Mouse (Mus musculus) layer of hippocampus, adult 2 months (tissue): Measurements from ENCODE around the gene Focad. TPM values are rescaled to one million over a fixed set of nuclear protein-coding genes. Genes with fewer than 3 reads are reported as not detected.
A peak's percentile ranks its signal among the peaks of the same experiment; 100 is the strongest.

Experiments
- DNase-seq, 2 experiments: peaks; one replicate each; pipeline ENCODE4 v3.0.0; 2022; ENCODE audit warnings: low spot score in 2 of 2
- H3K27ac ChIP-seq: fragments of 200-600 bp; 2 replicates; pipeline ENCODE4 v1.8.1; 2022
- H3K4me3 ChIP-seq: fragments of 200-600 bp; 2 replicates; pipeline ENCODE4 v1.8.1; 2022; ENCODE audit warnings: mild to moderate bottlenecking
- CTCF ChIP-seq: fragments of 200-600 bp; conservative IDR thresholded peaks from 2 replicates; pipeline ENCODE4 v1.8.1; 2022; ENCODE audit warnings: antibody characterized with exemption, mild to moderate bottlenecking, moderate library complexity
- total RNA-seq, 2 experiments: library from RNA; stranded (reverse); gene quantifications; 2 replicates each; pipeline ENCODE4 v1.2.3; 2021

Gene Focad
- total RNA-seq, 2 experiments from 2014 or later: 69.4 to 73.0 TPM

DNA sequence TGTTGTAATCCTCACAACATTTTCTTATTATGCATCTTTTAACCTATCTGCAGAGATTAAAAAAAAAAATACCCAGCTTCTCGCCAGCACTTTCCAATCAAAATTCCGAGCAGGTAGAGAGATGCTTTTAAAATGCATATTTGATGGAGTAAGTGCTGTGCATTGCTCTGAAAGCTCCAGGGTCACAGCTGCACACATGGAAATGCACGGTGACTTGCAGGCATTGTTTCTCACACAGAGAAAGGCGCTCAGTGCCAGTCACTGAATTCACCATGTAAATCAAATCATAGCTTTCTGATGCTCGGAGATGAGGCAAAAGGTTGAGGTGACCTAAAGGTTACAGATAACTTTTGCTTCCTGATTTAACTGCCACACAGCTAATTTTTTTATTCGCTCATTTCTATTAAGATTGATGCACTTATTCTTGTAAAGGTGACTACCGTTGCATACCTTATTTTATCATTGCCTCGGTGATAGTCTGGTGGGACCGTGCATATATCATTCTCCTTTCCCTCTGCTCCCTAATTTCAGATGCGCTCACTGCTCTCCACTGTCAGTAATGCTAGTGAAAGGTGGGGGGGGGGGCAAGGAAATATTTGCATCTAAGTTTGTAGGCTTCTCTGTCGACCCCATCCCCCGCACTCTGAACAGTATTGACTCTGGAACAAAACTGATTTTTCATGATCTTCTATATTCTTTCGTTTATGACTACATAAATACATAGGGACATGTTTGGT lies 69.2 kb downstream of the Focad start:
- no peak for DNase-seq
- TF ChIP-seq CTCF: no peak
- H3K4me3 ChIP-seq: no peak overlapping the region

DNA sequence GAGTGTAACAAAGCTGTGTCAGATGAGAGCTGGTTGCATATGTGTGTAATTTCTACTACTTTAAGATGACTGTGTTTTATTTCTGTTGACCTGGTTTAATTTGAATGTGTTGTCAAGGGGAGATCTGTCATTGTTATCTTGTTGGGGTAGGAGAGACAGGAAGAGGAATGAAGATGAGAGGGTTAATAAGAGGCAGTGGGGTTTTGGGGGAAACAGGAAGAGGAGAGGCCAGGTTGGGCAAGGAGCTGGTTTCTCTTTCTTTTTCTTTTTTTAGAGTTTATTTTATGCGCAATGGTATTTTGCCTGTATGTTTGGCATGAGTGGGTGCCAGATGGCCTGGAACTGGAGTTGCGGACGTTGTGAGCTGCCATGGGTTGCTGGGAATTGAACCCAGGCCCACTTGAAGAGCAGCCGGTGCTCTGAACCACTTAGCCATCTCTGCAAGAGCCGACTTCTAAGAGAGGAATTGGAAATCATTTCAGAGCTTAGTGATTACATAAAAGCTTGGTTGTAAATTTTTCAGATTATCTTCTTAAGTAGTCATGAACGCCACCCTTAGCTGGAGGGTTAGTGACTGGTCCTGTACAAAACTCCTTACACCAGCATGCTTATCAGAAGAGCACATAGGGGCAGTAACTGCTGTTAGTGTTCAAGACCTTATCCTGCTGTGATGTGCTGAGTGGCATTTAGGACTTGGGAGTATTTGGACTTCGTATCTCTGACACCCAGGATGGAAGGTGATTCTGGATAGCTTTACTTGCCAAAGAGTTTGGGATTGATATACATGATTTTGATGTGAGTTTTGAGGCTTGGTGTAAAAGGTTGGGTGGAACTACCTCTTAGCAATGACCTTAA lies 72.8 kb downstream of the Focad start:
- no peak for DNase-seq
- no peak for TF ChIP-seq CTCF

More for the DNA sequence above, 69.2 kb downstream of the Focad start:
- no peak overlapping the region for H3K27ac ChIP-seq

DNA sequence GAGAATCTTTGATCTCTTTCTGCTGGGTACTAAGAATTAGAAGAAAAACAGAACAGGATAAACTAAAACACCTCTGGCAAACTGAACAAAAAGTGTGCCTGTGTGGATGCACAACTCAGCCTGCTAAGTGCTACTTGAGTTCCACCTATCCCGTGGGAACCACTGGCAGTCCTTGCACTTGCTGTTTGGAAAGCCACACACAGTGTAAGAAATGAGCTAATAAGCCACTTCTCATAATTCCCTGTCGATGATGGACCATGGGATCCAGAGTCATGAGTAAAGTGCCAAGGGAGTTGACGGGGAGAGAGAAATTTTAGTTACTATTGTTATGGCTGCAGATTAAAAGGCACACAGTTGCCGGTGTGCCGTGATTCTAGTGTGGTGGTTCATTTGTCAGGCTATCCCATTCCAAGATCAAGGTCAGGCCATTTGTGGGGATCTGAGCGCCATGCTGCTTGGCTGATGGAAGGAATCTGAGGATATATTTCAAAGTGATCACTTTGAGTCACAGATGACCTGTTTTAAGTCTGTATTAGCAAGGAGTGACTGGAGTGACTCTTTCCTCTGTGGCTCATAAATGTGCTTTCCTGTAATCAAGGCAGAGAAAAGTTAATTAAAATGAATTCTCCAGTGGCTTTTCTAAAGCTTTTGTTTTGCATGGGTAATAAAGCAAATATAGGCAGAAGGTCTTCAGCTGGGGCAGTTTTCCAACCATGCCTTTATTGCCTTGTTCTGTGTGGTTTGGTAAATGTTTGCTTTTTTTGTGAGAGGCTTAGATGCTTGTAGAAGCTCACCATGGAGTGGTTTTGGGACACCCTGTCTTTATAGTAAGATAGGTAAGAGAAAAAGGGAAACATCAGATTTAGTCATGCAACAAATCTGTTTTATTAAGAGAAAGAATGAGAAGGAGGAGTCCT lies 80.9 kb downstream of the Focad start:
- TF ChIP-seq CTCF: no peak
- DNase-seq: no peak
- no peak overlapping the region for H3K27ac ChIP-seq
- no peak overlapping the region for H3K4me3 ChIP-seq

More for the DNA sequence above, 72.8 kb downstream of the Focad start:
- H3K27ac ChIP-seq: peak overlapping the region; percentile 36; the same call in 1 of the 2 replicates
- H3K4me3 ChIP-seq: no peak overlapping the region

DNA sequence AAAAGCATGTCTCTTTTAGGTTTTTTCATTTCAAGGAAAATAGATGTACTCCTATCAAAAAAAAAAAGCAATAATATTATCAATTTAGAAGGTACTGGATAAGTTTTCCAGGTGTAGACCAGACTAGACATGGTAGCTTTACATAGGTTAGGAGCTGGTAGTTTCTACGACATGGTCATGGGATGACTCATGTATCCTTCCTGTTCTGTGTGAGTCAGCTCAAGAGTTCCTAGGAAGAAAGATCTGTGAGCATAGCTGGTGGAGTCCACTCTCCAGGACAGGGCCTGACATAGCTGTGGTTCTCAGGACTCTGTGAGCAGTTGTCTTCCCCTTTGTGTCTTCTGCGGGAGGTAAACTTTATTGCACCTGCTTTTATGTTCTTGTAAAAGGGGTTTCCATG lies 84.9 kb downstream of the Focad start:
- TF ChIP-seq CTCF: no peak
- Histone ChIP-seq H3K4me3 (no peak overlapping the region), H3K27ac (no peak overlapping the region)
- DNase-seq: no peak

DNA sequence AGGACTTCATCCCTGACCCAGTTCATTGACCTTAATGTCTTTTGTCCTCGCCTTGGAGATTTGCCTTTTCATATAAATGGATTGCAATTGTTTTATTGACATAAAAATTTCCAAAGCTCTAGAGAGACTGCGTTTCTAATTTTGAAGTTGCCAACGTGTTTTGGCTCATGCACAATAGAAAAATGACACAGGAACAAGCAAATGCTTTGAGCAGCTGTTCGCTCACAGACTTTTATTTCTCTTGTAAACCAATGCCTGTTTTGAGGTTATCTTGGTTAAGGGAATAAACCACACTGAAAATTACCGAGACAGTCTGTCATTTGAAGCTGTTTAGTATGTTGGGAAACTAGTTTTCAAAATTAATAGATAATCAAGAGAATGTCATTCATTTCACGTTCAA lies 89.9 kb downstream of the Focad start:
- H3K27ac ChIP-seq: peak overlapping the region; percentile 69
- no peak for TF ChIP-seq CTCF
- peak; percentile 55 to 56 for DNase-seq
- no peak overlapping the region; the same call in 1 of the 2 replicates for H3K4me3 ChIP-seq

DNA sequence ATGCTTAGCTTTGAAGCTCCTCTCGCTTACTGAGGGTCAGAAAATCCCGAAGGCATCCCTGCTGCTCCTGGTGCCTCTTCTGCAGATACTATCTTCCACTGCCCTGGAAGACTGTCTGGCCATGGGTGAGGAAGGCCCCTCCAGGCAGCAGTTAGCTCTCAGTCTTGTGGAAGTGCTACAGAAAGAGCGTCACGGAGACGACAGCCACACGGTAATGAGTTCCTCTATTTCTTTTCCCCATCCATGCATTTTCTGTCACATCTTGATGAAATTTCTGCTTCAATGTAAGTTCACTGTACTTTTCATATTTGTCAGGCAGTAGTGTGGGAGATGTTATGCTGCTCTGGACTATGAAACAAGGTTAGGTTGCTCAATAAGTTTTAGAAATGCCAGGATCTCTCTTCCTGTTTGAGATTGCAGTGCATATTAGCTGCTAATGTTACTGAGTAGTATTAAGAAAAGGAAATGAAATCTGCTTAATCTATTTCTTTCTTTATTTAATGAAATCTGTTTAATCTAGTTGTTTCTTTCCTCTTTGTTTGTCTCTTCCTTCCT lies 91.5 kb downstream of the Focad start:
- Histone ChIP-seq H3K4me3 (no peak overlapping the region), H3K27ac (no peak overlapping the region)
- TF ChIP-seq CTCF: no peak
- no peak for DNase-seq

DNA sequence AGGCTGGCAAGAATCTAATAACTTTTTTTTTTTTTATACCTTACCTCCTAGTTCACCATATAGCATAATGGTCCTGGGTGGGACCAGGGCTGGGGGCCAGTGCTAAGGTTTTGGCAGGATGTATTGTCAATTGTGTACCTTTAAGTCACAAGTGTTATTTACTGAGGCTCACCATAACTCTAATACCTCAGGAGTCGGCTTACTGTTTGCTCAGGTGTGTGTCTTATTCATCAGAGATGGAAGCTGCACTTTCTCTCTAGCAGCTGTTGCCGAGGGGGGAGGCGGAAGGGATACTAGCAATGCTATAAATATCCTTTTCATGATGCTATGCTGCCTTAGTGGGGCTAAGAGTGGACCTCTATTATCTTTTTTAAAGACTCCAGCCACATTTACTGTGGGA lies 93.2 kb downstream of the Focad start:
- no peak for DNase-seq
- no peak for TF ChIP-seq CTCF
- no peak overlapping the region for H3K27ac ChIP-seq

DNA sequence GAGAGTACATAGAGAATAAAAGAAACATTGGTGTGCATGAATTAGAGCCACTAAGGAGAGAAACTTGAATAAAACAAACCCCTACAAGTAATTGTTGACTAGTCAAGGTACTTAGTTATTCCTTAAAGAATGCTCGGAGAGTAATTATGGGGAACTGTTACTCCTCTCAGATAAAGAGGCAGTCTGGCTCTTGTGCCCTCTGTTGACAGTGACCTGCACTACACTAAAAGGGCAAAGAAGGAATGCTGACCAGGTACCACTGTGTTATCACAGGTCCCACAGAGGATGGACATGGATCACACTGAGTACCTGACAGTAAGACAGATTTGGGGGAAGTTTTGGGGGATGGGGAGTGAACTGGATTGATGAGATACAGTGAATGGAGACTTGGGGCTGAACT lies 95.1 kb downstream of the Focad start:
- no peak for DNase-seq
- Histone ChIP-seq H3K4me3 (no peak overlapping the region), H3K27ac (no peak overlapping the region)
- TF ChIP-seq CTCF: peak; percentile 56

More for the DNA sequence above, 93.2 kb downstream of the Focad start:
- no peak overlapping the region for H3K4me3 ChIP-seq

DNA sequence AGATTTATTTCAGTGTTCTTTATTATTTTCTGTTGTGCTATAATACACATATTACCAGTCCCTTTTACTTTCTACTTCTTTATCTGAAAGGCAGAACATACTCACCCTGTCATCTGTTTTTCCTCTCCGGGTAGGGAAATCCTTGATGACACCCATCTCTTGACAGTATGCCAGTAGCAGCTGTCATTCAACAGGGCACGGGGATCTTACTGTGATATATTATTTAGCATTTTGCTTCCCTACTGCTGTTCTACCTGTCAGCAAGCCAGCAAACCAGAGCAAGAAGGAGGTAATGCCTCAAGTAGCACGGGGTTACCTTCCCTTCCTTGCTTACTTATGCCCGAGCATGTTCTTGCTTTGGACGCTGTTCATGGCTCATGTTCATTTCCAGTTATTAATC lies 99.8 kb downstream of the Focad start:
- H3K4me3 ChIP-seq: no peak overlapping the region
- H3K27ac ChIP-seq: no peak overlapping the region
- TF ChIP-seq CTCF: no peak
- no peak for DNase-seq

DNA sequence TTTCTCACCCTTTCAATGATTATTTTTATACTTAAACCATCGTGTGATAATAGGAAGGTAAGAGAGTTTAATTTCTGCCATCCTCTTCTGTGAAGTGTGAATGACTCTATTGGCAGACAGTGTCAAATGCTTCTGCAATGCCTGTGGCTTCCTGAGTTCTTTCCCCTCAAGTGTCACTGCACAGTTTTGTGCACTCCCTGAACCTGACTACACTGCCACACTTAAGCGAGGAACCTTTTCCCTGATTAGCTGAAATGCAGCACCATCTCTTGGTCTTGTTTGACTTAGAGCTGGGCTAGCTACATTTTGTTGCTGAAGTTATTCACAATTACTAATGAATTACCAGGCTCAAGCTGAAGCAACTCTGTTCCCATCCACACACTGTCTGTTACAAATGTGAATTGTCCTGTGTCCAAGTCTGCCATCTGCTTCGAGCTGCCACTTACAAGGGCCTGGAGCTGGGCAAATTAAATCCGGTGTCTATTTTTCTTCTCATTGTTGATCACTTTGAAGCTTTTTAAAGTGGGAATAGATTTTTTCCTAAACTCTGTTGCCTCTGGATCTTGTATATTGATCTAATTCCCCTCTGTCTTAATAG lies 101.6 kb downstream of the Focad start:
- Histone ChIP-seq H3K4me3 (no peak overlapping the region), H3K27ac (peak overlapping the region; percentile 75)
- peak; percentile 52 for TF ChIP-seq CTCF
- DNase-seq: peak; percentile 65 to 80

DNA sequence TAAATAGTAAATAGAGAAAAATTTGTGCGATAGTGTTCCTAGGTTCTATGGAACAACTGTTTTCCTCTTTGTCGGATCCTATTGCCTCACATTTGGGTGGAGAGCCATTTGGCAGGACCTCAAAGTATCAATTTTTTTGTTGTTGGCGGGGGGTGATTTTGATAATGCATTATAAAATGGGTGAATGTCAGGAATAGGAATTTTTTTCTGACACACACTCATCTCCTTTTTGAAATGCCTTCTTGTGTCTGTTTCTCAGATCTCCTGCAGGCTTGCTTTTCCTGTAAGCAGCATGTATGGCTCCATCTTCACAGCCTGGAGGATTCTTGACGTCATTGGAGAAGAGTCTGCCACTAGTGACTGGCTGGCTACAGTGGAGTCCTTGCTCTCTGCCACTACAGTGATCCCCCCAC lies 102.1 kb downstream of the Focad start:
- no peak for TF ChIP-seq CTCF
- H3K27ac ChIP-seq: peak overlapping the region; percentile 75
- DNase-seq: peak; percentile 33 to 39
- H3K4me3 ChIP-seq: no peak overlapping the region

DNA sequence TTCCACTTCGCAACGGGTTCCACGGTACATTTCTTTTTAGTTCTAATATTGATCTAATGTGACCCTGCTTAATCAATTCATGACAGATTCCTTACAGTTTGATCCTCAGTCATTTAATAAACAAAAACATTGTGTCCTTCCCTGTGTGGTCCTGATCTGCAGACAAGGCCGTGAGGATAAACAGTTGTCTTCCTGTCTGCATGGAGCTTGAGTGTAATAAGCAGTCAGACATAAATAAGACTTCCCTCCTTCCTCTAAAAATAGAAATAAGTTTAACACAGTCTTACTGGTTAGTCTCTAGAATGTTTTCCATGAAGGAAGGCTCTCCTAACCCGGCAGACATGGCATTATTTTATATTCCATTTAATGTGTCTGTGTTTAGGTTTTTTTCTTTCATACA lies 102.8 kb downstream of the Focad start:
- Histone ChIP-seq H3K4me3 (no peak overlapping the region), H3K27ac (peak overlapping the region; percentile 75; the same call in 1 of the 2 replicates)
- no peak for DNase-seq
- TF ChIP-seq CTCF: no peak
